Mouse (Mus musculus): ENCODE measurements around the gene Sgpp2. TPM values are rescaled to one million over a fixed set of nuclear protein-coding genes. Genes with fewer than 3 reads are reported as not detected.

The Sgpp2 gene
- total RNA-seq, 2 experiments from 2014 or later, result 0.82 to 1.1 TPM

DNA sequence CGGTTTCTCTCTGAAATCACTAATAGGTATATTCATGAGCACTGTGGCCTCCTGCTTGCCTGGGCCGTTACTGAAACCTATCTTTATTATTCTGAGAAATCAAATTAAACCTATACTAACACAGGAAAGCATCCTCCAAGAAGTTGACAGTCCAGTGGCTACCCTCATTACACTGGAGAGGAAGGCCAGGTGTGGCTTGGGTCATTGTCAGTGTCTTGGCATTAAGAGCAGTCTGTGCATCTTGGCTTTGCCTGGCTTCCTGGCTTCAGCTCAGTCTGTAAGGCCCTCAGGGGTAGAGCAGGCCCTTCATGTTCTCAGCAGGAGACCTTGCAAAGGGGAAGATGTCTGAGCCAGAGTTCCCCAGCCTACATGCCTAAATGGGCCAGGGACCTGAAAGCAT is 99.3 kb downstream of the Sgpp2 start:
- no peak for DNase-seq

DNA sequence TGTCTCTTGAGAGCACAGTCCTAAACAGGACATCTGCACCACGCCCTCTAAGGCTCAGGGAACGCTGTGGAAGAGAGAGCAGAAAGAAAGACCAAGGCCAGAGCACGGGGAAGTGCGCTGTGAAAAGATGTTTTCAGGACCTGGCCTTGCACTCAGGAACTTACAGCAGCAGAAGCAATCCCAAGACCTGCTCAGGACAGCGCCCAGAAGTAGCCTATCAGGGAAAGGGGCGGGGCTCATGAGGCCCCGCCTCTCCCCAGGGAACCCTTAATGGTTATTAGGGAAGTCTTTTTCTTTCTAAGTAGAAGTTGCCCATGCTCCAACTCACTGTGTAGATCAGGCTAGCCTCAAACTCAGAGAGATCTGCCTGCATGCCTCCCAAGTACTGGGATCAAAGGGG is 102.5 kb downstream of the Sgpp2 start:
- DNase-seq, result peak; percentile 38 to 51

GRCm38 (mm10) chr1:78414421-78414820 is 104.3 kb downstream of the Sgpp2 start:
- DNase-seq, result no peak

- no peak for DNase-seq
Measured at GRCm38 (mm10) chr1:78417154-78417911, 107.2 kb downstream of the Sgpp2 start.

DNA sequence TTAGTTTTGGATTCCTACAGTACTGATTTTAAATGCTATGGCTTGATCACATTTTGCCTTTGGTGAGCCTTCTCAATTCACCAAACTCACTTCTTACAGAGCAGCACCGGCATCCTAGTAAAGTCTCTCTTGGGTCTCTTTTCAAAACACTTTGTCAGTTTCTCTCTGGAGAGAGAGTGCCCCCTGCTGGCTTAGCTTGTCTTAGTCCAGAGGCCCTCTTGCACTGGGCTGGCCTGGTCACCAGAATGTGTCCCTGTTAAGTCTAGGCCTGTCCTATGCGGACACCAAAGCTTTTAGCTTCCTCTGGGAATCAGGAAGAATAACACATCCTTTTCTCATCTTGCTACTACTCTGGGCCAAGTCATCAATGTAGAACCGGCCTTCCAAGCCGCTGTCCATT is 109.4 kb downstream of the Sgpp2 start:
- DNase-seq, result peak; percentile 84 to 88

DNA sequence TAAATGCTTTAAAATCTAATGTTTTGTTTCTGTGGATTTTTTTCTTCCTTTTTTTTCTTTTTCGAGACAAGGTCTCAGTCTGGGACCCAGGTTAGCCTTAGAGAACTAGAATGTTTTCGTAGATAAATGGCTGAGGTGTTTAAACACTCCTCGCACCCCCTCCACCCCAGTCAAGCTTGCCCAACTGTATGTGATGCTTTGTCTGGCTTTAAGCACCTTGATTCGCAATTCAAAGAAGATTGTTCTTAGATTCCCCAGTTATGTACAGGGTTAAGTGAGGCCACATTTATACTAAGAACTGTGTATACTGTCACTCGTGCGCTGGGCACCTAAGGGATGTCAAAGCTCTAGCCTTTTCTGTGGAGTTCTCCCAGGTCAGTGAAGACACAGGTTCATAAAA is 110.1 kb downstream of the Sgpp2 start:
- DNase-seq, result no peak

DNA sequence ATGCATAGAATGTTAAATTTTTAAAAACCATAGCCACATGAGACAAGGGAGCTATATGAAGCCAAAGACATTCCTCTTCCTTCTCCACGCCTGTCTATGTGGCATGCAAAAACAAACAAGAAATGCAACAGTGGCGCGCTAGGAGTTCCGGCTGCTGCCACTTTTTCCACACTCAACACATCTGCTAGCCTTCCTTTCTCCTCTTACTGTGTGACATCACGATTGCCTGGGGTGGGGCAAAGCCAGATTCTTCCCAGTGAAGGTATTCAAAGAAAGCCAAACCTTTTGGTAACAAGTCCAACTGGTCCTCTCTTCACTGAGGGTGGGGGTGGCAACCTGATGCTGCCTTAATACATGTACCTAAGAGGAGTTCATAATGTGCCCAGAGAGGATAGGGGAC is 111.6 kb downstream of the Sgpp2 start:
- DNase-seq, result no peak

- no peak for DNase-seq
Measured at GRCm38 (mm10) chr1:78422576-78422975, 112.4 kb downstream of the Sgpp2 start.

DNA sequence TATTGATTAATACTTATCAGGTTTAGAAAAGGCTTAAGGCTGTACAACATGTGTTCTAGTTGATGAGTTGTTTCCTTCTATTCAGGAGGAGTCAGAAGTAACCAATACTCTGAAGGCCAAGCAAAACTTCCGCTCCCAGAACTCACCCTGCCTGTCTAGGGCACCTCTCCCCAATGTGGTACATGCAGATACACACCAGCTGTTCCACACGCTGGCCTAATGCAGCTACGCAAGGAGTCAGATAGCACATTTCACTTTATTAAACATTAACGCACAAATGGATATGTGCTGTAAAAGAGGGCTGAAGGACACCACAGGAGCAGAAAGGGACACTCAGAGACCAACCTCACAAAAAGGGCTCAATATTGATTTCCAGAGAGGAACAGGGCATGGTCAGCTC is 114.7 kb downstream of the Sgpp2 start:
- DNase-seq, result no peak

- no peak for DNase-seq
Measured at GRCm38 (mm10) chr1:78425309-78425708, 115.2 kb downstream of the Sgpp2 start.

DNA sequence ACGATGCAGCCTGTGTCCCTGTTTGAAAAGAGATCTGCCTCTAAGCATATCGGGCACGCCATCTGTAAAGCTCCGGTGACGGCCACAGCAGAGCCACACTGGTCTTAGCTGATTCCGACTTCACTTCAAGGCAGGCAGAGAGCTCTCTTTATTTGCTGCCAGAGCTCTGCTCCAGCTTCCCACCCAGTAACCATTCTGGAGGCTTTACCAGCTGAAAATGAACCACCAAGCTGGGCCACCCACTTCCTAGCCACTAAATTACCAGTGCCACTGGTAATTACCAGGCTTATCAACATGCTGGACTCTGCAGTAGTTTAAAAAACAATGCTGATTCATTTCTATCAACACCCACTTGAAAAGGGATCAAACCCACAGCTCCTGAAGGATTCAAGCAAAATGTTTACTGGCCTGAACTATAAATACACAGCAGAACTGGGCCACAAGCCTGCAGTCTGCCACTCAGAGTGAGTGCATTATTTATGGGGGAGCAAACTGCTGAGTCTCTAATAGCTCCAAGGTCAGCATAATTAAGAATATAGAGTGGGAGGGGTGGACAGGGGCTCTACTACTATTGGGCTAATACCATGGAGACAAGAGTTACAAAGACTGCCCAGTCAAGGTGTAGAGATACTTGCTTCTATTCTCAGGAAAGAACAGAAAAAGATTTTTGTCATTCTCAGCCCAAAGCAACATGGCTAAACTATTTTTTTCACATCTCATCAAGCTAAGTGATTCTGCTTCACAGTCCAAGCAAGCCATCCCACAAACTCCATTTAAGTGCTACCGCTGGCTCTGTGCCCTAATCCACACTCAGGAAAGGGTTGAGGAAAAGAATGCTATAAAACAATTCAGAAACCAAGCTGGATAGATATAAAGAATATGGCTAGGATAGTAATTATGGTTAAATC is 115.9 kb downstream of the Sgpp2 start:
- no peak for DNase-seq

- DNase-seq, result peak in 1 of 2 experiments; percentile 16
Measured at GRCm38 (mm10) chr1:78426841-78427240, 116.7 kb downstream of the Sgpp2 start.

- DNase-seq, result no peak
Measured at GRCm38 (mm10) chr1:78428851-78429250, 118.7 kb downstream of the Sgpp2 start.

GRCm38 (mm10) chr1:78433472-78433871 is 123.3 kb downstream of the Sgpp2 start:
- DNase-seq, result no peak

- no peak for DNase-seq
Measured at GRCm38 (mm10) chr1:78435967-78436366, 125.8 kb downstream of the Sgpp2 start.

DNA sequence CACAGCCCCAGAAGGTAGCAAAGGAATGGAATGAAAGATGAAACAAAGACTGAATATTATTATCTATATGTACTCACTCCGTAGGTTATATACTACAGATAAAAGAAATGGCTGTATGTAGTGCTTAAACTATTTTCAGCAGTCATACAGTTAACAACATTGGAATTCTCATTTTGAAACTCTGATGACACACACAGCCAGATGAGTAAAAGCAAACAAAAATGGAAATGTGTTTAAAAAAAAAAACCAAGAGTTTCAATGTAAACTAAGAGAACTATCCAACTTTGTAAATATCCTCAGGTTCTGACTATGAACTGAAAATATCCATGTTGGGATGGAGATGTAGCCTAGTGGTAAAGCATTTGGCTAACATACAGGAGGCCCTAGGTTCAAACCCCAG is 126.3 kb downstream of the Sgpp2 start:
- no peak for DNase-seq

DNA sequence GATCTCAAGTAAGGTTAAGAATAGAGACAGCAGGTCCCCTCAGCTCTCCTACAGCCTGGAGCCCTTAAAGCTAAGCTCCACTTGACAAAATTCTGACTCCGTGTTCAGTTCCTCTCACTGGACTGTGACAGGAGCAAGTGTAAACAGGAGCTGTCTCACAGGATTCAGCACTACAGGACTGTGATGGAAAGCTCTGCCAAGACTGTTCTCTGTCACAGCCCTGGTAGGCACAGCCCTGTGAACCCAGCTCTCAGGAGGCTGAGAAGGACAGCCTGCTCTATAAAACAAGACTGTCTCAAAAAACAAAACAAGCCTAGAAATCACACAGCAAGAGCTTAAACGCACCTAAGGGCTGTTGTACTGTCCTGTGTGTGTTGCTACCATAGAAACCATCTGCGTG is 127.0 kb downstream of the Sgpp2 start:
- DNase-seq, result no peak

GRCm38 (mm10) chr1:78440716-78441115 is 130.6 kb downstream of the Sgpp2 start:
- no peak for DNase-seq

GRCm38 (mm10) chr1:78443056-78443455 is 132.9 kb downstream of the Sgpp2 start:
- DNase-seq, result no peak

- no peak for DNase-seq
Measured at GRCm38 (mm10) chr1:78446232-78446631, 136.1 kb downstream of the Sgpp2 start.

- no peak for DNase-seq
Measured at GRCm38 (mm10) chr1:78446742-78447141, 136.6 kb downstream of the Sgpp2 start.

DNA sequence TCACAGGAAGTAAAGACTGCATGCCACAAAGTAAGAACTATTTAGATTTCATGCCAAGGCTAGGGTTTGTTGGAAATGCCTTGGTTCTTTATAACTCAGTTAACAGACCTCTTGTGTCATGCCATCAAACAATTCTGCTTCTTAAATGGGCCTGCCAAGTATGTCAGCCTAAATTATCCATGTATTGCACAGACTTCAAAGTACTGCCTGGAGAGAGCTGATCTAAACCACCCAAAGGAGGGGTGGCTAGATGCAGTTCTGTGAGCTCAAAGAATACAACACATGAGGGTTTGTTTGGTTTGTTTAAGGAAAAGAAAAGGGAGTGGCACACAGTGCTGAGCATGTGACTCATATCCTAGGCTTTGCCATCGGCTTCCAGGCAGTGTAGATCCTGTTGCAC is 137.9 kb downstream of the Sgpp2 start:
- no peak for DNase-seq
